Mouse (Mus musculus) kidney, adult 2 months (tissue): ENCODE measurements around the gene Hexim2.

Experiments used
- CTCF ChIP-seq: fragments of 200-500 bp; conservative IDR thresholded peaks from 2 replicates; pipeline ENCODE4 v1.5.1; 2011; ENCODE audit warnings: low read depth, mild to moderate bottlenecking, control low read depth, low read length, moderate library complexity, mixed read lengths; ENCODE audit not compliant: insufficient read depth, insufficient read length
- POLR2A ChIP-seq: fragments of 200-500 bp; IDR thresholded peaks from one replicate; pipeline ENCODE4 v1.6.1; 2011; ENCODE audit warnings: low read depth, low read length, control low read depth

- TF ChIP-seq POLR2A: no peak
- no peak for TF ChIP-seq CTCF
These were observed 41.6 kb downstream of the Hexim2 start for GRCm38 (mm10) chr11:103173771-103174344.
